Mouse (Mus musculus) bone marrow macrophage, adult 2 months (primary cell): Measurements from ENCODE around the gene Ppig.

ENCODE experiments used
- CTCF ChIP-seq: IDR thresholded peaks from 2 replicates; pipeline ENCODE4 v1.5.1; 2012; ENCODE audit warnings: low read depth, mild to moderate bottlenecking, low read length, moderate library complexity
- POLR2A ChIP-seq: IDR thresholded peaks from 2 replicates; pipeline ENCODE4 v1.6.1; 2012; ENCODE audit warnings: mild to moderate bottlenecking, low read depth, low read length, borderline replicate concordance

DNA sequence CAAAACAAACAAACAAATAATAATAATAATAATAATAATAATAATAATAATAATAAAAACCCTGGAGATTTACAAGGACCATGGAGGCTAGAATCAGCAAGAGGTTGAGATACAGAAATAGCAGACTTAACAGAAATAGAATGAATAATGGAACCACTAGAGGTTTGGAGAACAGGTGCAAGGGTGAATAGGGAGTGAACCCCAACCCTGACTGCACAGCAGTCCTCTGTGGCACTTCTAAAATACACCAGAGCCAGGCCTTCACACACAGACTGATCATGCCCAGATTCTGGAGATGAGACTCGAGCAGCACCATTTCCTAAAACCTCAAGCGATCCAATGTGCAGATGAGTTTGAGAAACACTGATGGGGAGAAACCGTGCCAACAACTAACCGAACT, 40.4 kb upstream of the Ppig start:
- TF ChIP-seq CTCF (no peak), POLR2A (no peak)
